Comparison of ENCODE assay signal across 12 mouse cellular contexts in genomic region chr11:60902001-60902400, GRCm38 (mm10).
"Had no signal": no experiment of that assay in that cellular context is flagged by ENCODE, and none has a peak within 500 bp of the region (broad histone marks: within the 10 kb centered on the region; RNA-seq: fewer than 3 reads in every experiment).

No protein-coding gene starts in this region.

- H3K9ac ChIP-seq: limb, embryonic 13.5 days; liver, embryonic 14.5 days; midbrain, embryonic 12.5 days; neural tube, embryonic 13.5 days; stomach, embryonic 15.5 days had no signal

- DNase-seq: left cerebral cortex, postnatal 4 days; lung, postnatal 10 days; retina, postnatal 1 day; right cerebral cortex, postnatal 14 days; thymus, adult 2 months; thymus, postnatal 25 days had no signal

- H3K4me3 ChIP-seq: limb, embryonic 13.5 days; midbrain, embryonic 12.5 days; neural tube, embryonic 13.5 days; stomach, embryonic 15.5 days had no signal

- H3K27ac ChIP-seq: limb, embryonic 13.5 days; liver, embryonic 14.5 days; midbrain, embryonic 12.5 days; neural tube, embryonic 13.5 days; stomach, embryonic 15.5 days had no signal

- H3K4me2 ChIP-seq: limb, embryonic 13.5 days; midbrain, embryonic 12.5 days; neural tube, embryonic 13.5 days; stomach, embryonic 15.5 days had no signal

- H3K9me3 ChIP-seq: limb, embryonic 13.5 days; midbrain, embryonic 12.5 days; neural tube, embryonic 13.5 days; stomach, embryonic 15.5 days had no signal

- H3K27me3 ChIP-seq: neural tube, embryonic 13.5 days; stomach, embryonic 15.5 days had no signal

- ATAC-seq: midbrain, embryonic 16.5 days had no signal

- H3K4me1 ChIP-seq: midbrain, embryonic 12.5 days; neural tube, embryonic 13.5 days; stomach, embryonic 15.5 days had no signal
